Mouse (Mus musculus): ENCODE measurements around the gene Rnf144a. TPM values are rescaled to one million over a fixed set of nuclear protein-coding genes. Genes with fewer than 3 reads are reported as not detected.

The Rnf144a gene
- polyA plus RNA-seq (2015; fragmentation: Nextera tagmentation; extraction: Ambion mirVana) = 27.0 and 27.4 TPM in 2 replicates

- H3K27ac ChIP-seq (replicated peaks) = peak within 1 kb of the TSS; percentile 88
- H3K4me2 ChIP-seq = peak within 1 kb of the TSS; percentile 91
- under 1% methylated on average over 42 of the region's 45 CpGs for WGBS
- H3K9me3 ChIP-seq = no peaks in the 10 kb centered on the region
- no peaks in the 10 kb centered on the region for H3K36me3 ChIP-seq
- H3K9ac ChIP-seq = peak within 1 kb of the TSS; percentile 98
- no peaks in the 10 kb centered on the region for H3K27me3 ChIP-seq
- H3K4me3 ChIP-seq = peak within 1 kb of the TSS; percentile 90
- peaks cover 50% of the 10 kb centered on the region for H3K4me1 ChIP-seq (replicated peaks)
- ATAC-seq (ENCODE audit: low read depth) = peak; percentile 92
Measured at GRCm38 (mm10) chr12:26415104-26415771, at the start of gene Rnf144a. Gene Rnf144a (minus strand): TSS chr12:26415254.

- no peak for ATAC-seq (ENCODE audit: low read depth)
- Histone ChIP-seq H3K4me3 (no peak overlapping the region), H3K36me3 (no peaks in the 10 kb centered on the region), H3K4me2 (no peak overlapping the region), H3K9me3 (no peaks in the 10 kb centered on the region), H3K27ac (replicated peaks) (no peak overlapping the region), H3K9ac (no peak overlapping the region), H3K4me1 (replicated peaks) (peaks cover 9% of the 10 kb centered on the region), H3K27me3 (no peaks in the 10 kb centered on the region)
- WGBS = 73% methylated on average over 2 of the region's 2 CpGs
Measured at GRCm38 (mm10) chr12:26460091-26460490, 45.0 kb upstream of the Rnf144a start.

DNA sequence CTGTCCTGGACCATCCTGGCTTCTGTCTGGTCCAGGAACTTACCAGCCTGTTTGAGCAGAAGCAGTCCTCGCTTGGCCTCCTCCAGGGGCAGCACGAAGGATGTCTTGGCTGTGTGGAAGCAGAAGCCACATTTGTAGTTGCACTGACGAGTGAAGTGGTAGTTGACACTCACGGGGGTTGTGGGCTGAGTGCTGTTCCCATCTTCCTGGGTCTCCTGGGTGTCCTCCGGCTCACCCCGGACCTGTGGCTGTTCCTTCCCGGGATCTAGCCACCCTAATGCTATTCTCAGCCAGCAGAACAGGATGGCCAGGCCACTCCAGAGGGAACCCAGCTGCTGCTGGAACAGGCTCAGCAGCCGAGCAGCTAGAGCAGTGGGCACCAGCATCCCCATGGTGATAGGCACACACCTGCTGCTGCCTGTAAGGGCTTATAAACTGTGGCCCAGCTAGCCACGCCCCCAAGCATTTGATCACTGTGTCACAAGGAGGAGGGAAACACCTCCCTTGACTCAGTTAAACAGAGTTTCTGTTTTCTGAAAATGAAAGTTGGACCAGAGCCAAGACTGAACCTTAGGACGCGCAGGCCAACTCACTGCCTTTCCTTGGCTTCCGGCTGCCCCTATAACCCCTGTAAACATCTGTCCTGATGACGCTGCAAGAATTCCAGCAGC lies 41.1 kb upstream of the Rnf144a start, which contains the start of gene Rsad2:
Gene Rsad2 (minus strand): TSS at position 425 of the 671 bp plus-strand sequence.
- no peaks in the 10 kb centered on the region for H3K9me3 ChIP-seq
- no peaks in the 10 kb centered on the region for H3K27me3 ChIP-seq
- H3K4me2 ChIP-seq = peak within 1 kb of the TSS; percentile 30
- no peaks in the 10 kb centered on the region for H3K36me3 ChIP-seq
- H3K27ac ChIP-seq (replicated peaks) = no peak within 1 kb of the TSS; the same call in 1 of the 2 replicates
- H3K4me1 ChIP-seq (replicated peaks) = peaks cover 9% of the 10 kb centered on the region
- ATAC-seq (ENCODE audit: low read depth) = peak; percentile 61
- no peak within 1 kb of the TSS for H3K9ac ChIP-seq
- no peak within 1 kb of the TSS for H3K4me3 ChIP-seq
- WGBS = 46% methylated on average over 13 of the region's 13 CpGs

DNA sequence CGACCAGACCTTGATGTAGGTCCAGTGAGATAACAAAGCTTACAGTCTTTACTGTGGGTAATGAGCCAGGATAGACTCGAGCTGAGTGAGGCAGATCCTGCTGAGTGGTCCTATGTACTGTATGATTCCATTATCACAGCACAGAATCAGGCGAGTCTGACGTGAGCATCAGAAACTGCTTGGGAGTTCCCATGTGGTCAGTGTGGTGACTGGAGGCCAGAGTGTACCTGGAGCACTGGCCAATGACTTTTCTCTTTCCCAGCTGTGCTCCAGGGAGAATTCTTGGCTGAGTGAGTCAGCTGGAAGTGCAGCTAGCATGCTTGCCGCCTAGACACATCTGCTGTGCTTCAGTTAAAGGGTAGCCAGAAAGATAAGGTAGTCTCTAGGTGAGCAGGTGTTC lies 39.6 kb upstream of the Rnf144a start:
- Histone ChIP-seq H3K9ac (no peak overlapping the region), H3K9me3 (no peaks in the 10 kb centered on the region), H3K36me3 (no peaks in the 10 kb centered on the region), H3K4me2 (no peak overlapping the region), H3K4me1 (replicated peaks) (peaks cover 9% of the 10 kb centered on the region), H3K4me3 (no peak overlapping the region), H3K27ac (replicated peaks) (no peak overlapping the region), H3K27me3 (no peaks in the 10 kb centered on the region)
- 54% methylated on average over 5 of the region's 5 CpGs for WGBS
- no peak for ATAC-seq (ENCODE audit: low read depth)

DNA sequence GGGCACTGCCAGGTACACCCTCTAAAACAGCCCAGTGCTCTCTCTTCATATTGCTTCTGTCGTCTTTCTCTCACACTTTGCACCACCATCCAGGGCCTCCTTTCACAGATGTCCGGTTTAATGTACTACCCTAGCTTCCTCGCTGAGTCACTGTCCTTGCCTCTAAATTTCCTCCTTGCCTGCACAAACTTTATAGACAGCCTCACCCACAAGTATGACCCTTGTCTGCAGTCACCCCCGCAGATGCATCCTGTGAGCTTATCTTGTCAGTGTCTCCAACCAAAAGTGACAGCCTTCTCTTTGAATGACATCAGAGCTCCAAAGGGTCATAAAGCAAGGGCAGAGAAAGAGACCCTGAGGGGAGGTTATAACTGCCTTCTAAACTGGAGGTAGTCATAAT lies 37.9 kb upstream of the Rnf144a start:
- Histone ChIP-seq H3K4me2 (no peak overlapping the region), H3K9me3 (no peaks in the 10 kb centered on the region), H3K4me3 (no peak overlapping the region), H3K4me1 (replicated peaks) (peaks cover 9% of the 10 kb centered on the region), H3K27me3 (no peaks in the 10 kb centered on the region), H3K36me3 (no peaks in the 10 kb centered on the region), H3K27ac (replicated peaks) (no peak overlapping the region), H3K9ac (no peak overlapping the region)
- 71% methylated on average over 4 of the region's 4 CpGs for WGBS
- ATAC-seq (ENCODE audit: low read depth) = no peak

DNA sequence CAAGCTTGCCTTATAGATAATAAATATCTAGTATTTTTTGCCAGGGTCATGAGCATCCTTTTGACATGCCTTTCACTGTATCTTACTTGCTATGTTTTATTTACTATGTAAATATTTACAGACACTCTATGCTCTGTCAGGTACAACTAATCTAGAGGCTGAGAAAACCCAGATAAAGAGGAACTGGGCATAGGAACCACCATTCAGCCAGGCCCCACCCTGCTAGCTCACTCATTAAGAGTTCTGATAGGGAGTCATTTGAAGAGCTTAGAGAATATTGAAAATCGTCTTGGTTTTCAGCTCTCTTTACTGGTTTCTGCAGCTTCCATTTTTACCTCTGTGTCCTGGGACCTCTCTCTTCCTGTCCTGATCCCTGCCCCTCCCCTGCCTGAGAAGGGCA lies 36.1 kb upstream of the Rnf144a start:
- no peaks in the 10 kb centered on the region for H3K27me3 ChIP-seq
- H3K4me1 ChIP-seq (replicated peaks) = peaks cover 5% of the 10 kb centered on the region
- H3K4me3 ChIP-seq = no peak overlapping the region
- H3K9ac ChIP-seq = no peak overlapping the region
- 59% methylated on average over 1 of the region's 1 CpGs for WGBS
- no peak overlapping the region for H3K27ac ChIP-seq (replicated peaks)
- H3K36me3 ChIP-seq = no peaks in the 10 kb centered on the region
- ATAC-seq (ENCODE audit: low read depth) = no peak
- H3K9me3 ChIP-seq = no peaks in the 10 kb centered on the region
- no peak overlapping the region for H3K4me2 ChIP-seq

- WGBS = 87% methylated on average over 2 of the region's 2 CpGs
- no peaks in the 10 kb centered on the region for H3K4me1 ChIP-seq (replicated peaks)
- H3K9me3 ChIP-seq = no peaks in the 10 kb centered on the region
- no peak for ATAC-seq (ENCODE audit: low read depth)
- H3K9ac ChIP-seq = no peak overlapping the region
- H3K27me3 ChIP-seq = no peaks in the 10 kb centered on the region
- H3K36me3 ChIP-seq = no peaks in the 10 kb centered on the region
- H3K4me3 ChIP-seq = no peak overlapping the region
- no peak overlapping the region for H3K4me2 ChIP-seq
- H3K27ac ChIP-seq (replicated peaks) = no peak overlapping the region
Measured at GRCm38 (mm10) chr12:26449483-26449882, 34.4 kb upstream of the Rnf144a start.

DNA sequence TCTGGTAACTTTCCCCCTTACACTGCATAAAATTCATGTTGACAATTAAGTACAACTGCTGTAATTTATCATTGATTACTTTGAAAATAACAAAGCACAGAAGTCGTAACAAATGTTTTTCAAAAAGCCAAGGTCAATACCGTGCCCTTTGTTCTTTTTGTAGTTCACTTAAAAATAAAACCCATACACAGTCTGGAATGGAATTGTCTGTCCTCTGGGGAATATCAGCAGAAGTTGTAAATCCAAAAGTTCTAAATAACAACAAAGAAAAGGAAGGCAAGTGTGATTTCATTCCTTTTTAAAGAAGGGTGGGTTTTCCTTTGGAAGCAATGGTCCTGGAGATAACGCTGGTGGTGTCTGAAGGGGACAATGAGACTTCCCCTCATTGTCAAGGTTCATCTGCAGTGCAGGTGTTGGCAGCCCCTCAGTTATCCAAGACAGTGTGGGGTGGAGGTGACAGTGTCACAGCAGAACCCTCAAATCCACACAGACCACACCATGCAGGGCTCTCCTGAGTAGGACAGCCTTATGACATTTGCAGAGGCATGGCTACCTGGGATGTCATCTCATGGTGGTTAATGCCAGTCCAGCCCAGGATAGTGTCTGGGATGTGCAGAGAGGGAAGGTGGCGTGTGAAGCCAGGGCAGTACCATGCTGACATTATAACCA lies 31.5 kb upstream of the Rnf144a start:
- WGBS = 85% methylated on average over 4 of the region's 4 CpGs
- H3K27ac ChIP-seq (replicated peaks) = no peak overlapping the region

DNA sequence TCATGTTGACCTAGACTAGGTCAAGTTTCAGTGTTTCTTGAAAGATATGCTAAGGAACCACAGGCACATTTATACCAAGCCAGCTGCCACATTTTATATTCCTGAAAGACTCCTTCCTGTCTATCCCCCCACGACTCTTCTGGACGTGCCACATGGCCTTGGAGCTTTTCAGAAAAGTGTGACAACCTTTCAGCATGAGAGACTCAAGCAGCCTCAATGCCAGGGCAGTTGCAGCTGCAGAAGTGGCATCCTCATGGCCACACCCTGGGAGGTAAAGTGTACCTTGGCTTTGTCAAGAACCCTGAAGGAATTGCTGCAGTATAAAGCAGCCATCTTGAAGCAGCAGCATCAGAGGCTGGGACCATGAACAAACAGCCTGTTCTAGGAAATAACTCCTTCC lies 29.5 kb upstream of the Rnf144a start:
- Histone ChIP-seq H3K9me3 (no peaks in the 10 kb centered on the region), H3K4me3 (no peak overlapping the region), H3K9ac (no peak overlapping the region), H3K4me1 (replicated peaks) (no peaks in the 10 kb centered on the region), H3K27me3 (no peaks in the 10 kb centered on the region), H3K27ac (replicated peaks) (no peak overlapping the region), H3K36me3 (no peaks in the 10 kb centered on the region), H3K4me2 (no peak overlapping the region)
- WGBS = 94% methylated on average over 2 of the region's 2 CpGs
- no peak for ATAC-seq (ENCODE audit: low read depth)

More for the DNA sequence above, 31.5 kb upstream of the Rnf144a start:
- no peaks in the 10 kb centered on the region for H3K4me1 ChIP-seq (replicated peaks)
- ATAC-seq (ENCODE audit: low read depth) = no peak
- no peaks in the 10 kb centered on the region for H3K9me3 ChIP-seq
- no peaks in the 10 kb centered on the region for H3K27me3 ChIP-seq
- H3K36me3 ChIP-seq = no peaks in the 10 kb centered on the region
- H3K4me2 ChIP-seq = no peak overlapping the region
- no peak overlapping the region for H3K9ac ChIP-seq
- H3K4me3 ChIP-seq = no peak overlapping the region

- no peaks in the 10 kb centered on the region for H3K27me3 ChIP-seq
- no peaks in the 10 kb centered on the region for H3K9me3 ChIP-seq
- no peaks in the 10 kb centered on the region for H3K4me1 ChIP-seq (replicated peaks)
- H3K4me3 ChIP-seq = no peak overlapping the region
- ATAC-seq (ENCODE audit: low read depth) = no peak
- no peaks in the 10 kb centered on the region for H3K36me3 ChIP-seq
- H3K27ac ChIP-seq (replicated peaks) = no peak overlapping the region
- no peak overlapping the region for H3K9ac ChIP-seq
- WGBS = 0% methylated on average over 2 of the region's 2 CpGs
- H3K4me2 ChIP-seq = no peak overlapping the region
Measured at GRCm38 (mm10) chr12:26444054-26444453, 29.0 kb upstream of the Rnf144a start.

- Histone ChIP-seq H3K36me3 (no peaks in the 10 kb centered on the region), H3K4me1 (replicated peaks) (no peaks in the 10 kb centered on the region), H3K9me3 (no peaks in the 10 kb centered on the region), H3K27ac (replicated peaks) (no peak overlapping the region), H3K4me3 (no peak overlapping the region), H3K4me2 (no peak overlapping the region), H3K27me3 (no peaks in the 10 kb centered on the region), H3K9ac (no peak overlapping the region)
- ATAC-seq (ENCODE audit: low read depth) = no peak
- 74% methylated on average over 3 of the region's 3 CpGs for WGBS
Measured at GRCm38 (mm10) chr12:26439366-26439765, 24.3 kb upstream of the Rnf144a start.

- no peak for ATAC-seq (ENCODE audit: low read depth)
- no peak overlapping the region for H3K27ac ChIP-seq (replicated peaks)
- WGBS = 66% methylated on average over 3 of the region's 3 CpGs
- no peaks in the 10 kb centered on the region for H3K9me3 ChIP-seq
- H3K9ac ChIP-seq = no peak overlapping the region
- H3K4me3 ChIP-seq = no peak overlapping the region
- H3K36me3 ChIP-seq = no peaks in the 10 kb centered on the region
- no peak overlapping the region for H3K4me2 ChIP-seq
- no peaks in the 10 kb centered on the region for H3K27me3 ChIP-seq
- H3K4me1 ChIP-seq (replicated peaks) = no peaks in the 10 kb centered on the region
Measured at GRCm38 (mm10) chr12:26437950-26438349, 22.9 kb upstream of the Rnf144a start.
